Mouse (Mus musculus) stomach, postnatal 0 days (tissue): Measurements from ENCODE around the gene Bpifa5. TPM values are rescaled to one million over a fixed set of nuclear protein-coding genes. Genes with fewer than 3 reads are reported as not detected.

Experiments used
- ATAC-seq: fragments of 200-750 bp; cut with Nextera tagmentation; 2 replicates; pipeline ENCODE4 v1.8.0; 2017; ENCODE audit not compliant: low FRiP score, low TSS enrichment
- DNase-seq: peaks from one replicate; pipeline ENCODE4 v3.0.0-alpha.2; 2016; ENCODE audit warnings: low spot score
- H3K27ac ChIP-seq: fragments of 300-500 bp; sonication (generic); replicated peaks from 2 replicates; pipeline ENCODE4 v1.5.1; 2014; ENCODE audit warnings: mild to moderate bottlenecking, control low read depth
- H3K27me3 ChIP-seq: fragments of 300-500 bp; sonication (generic); 2 replicates; pipeline ENCODE4 v1.6.1; 2014; ENCODE audit warnings: low read length; ENCODE audit not compliant: control insufficient read depth, insufficient read depth
- H3K36me3 ChIP-seq: fragments of 300-500 bp; sonication (generic); 2 replicates; pipeline ENCODE4 v1.6.1; 2014; ENCODE audit warnings: low read length, mixed read lengths; ENCODE audit not compliant: control insufficient read depth, insufficient read depth
- H3K4me1 ChIP-seq: fragments of 300-500 bp; sonication (generic); replicated peaks from 2 replicates; pipeline ENCODE4 v1.6.1; 2014; ENCODE audit warnings: antibody characterized with exemption; ENCODE audit not compliant: control insufficient read depth, insufficient read depth
- H3K4me2 ChIP-seq: fragments of 300-500 bp; sonication (generic); replicated peaks from 2 replicates; pipeline ENCODE4 v1.6.1; 2014; ENCODE audit warnings: low read depth, mild to moderate bottlenecking, control low read depth, moderate library complexity
- H3K4me3 ChIP-seq: fragments of 300-500 bp; sonication (generic); 2 replicates; pipeline ENCODE4 v1.5.1; 2014; ENCODE audit warnings: low read depth, low read length, control low read depth
- H3K9ac ChIP-seq: fragments of 300-500 bp; sonication (generic); 2 replicates; pipeline ENCODE4 v1.6.1; 2014; ENCODE audit warnings: mild to moderate bottlenecking, low read length, control low read depth, mixed read lengths
- H3K9me3 ChIP-seq: fragments of 300-500 bp; sonication (generic); 2 replicates; pipeline ENCODE4 v1.6.1; 2016; ENCODE audit warnings: low read length; ENCODE audit not compliant: control insufficient read depth
- CTCF ChIP-seq: IDR thresholded peaks from 2 replicates; pipeline ENCODE4 v1.5.1; 2016; ENCODE audit warnings: antibody characterized with exemption, low read depth, mild to moderate bottlenecking, moderate library complexity
- EP300 ChIP-seq: optimal IDR thresholded peaks from 2 replicates; pipeline ENCODE3; 2016; ENCODE audit warnings: antibody characterized with exemption
- WGBS: fragments of 180-500 bp; shearing (Covaris S2); extraction: QIAGEN DNeasy Blood & Tissue Kit; methylation state at CpG from one replicate; pipeline ENCODE4 v1.1.7; 2014; 5-methylcytosine and 5-hydroxymethylcytosine counted together
- polyA plus RNA-seq: library from polyadenylated mRNA; unstranded; fragments of >200 nt; fragmentation: Nextera tagmentation; extraction: Ambion mirVana; gene quantifications from 2 replicates; pipeline ENCODE4 v1.2.1, GENCODE M21; 2015

Bpifa5 gene
- polyA plus RNA-seq, 1 experiment from 2014 or later: not detected

DNA sequence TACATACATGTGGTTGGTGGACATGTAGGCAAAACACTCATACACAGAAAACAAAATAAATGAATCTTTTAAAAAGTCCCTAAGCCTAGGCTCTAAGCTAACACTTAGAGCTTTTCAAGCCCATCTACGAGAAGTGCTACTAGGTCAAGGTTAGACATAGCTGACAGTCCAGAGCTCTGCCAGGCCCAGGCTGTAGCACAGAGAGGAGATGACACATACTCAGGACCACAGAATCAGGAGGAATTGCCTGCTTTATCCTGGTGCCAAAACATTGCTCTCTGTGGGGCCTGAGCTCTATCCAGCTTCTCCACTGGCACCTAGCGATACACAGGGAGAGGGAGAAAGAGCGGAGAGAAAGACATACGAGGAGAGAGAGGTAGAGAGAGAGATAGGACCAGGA is 30.7 kb downstream of the Bpifa5 start:
- Histone ChIP-seq H3K27ac (peak overlapping the region; percentile 67), H3K4me2 (peak overlapping the region; percentile 34), H3K9me3 (no peaks in the 10 kb centered on the region), H3K27me3 (no peaks in the 10 kb centered on the region), H3K4me1 (no peaks in the 10 kb centered on the region), H3K9ac (no peak overlapping the region), H3K4me3 (0 out of 2 replicates have a peak overlapping the region, but pooled peaks have one; percentile 10), H3K36me3 (no peaks in the 10 kb centered on the region)
- no peak for ATAC-seq
- TF ChIP-seq CTCF (no peak), EP300 (no peak)
- no peak for DNase-seq
- WGBS: 69% methylated on average over 4 of the region's 4 CpGs

DNA sequence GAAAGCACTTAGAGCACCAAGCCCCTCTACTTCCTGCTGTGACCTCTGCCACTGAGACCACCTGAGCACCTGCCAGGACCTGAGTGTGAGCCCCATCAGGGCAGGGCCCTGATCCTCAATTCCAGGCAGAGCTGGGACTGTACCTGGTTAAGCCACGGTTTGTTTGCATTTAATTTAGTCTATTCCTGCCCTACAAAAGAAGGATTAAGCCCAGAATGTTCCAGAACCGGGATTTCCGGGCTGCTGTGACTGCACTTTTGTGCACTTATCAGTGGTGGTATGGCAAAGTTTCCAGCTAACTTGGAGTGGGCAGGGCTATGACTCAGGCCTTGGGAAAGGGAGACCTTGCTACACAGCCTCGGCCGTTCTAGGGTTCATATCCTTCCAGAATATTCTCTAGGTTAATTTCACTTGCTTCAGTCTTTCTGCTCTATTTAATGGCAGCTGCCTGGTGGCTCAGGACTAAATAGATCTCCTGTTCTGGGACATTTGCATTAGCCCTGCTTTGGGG is 31.6 kb downstream of the Bpifa5 start:
- Histone ChIP-seq H3K27ac (peak overlapping the region; percentile 67), H3K9me3 (no peaks in the 10 kb centered on the region), H3K4me2 (peak overlapping the region; percentile 34; the same call in 1 of the 2 replicates), H3K27me3 (no peaks in the 10 kb centered on the region), H3K4me3 (no peak overlapping the region), H3K9ac (no peak overlapping the region), H3K4me1 (no peaks in the 10 kb centered on the region), H3K36me3 (no peaks in the 10 kb centered on the region)
- DNase-seq (peak; percentile 77), ATAC-seq (peak; percentile 46)
- TF ChIP-seq CTCF: no peak
- TF ChIP-seq EP300: peak; percentile 69
- WGBS: 37% methylated on average over 5 of the region's 5 CpGs

DNA sequence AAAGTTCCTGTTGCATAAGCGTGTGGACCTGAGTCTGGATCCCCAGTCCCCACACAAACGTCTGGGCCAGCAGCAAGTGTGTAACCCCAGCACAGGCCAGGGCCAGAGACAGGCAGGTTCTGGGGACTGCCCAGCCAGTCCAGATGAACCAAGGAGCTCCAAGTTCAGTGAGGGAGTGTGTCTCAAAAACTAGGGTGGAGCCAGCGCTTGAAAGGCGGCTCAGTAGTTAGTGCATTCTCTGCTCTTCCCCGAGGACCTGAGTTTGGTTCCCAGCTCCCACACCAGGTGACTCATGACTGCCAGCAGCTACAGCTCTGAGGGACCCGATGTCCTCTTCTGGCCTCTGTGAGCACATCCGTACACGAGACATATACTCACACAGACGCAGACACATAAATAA is 34.6 kb downstream of the Bpifa5 start:
- no peaks in the 10 kb centered on the region for H3K36me3 ChIP-seq
- TF ChIP-seq CTCF: no peak
- no peaks in the 10 kb centered on the region for H3K9me3 ChIP-seq
- no peak for ATAC-seq
- H3K4me2 ChIP-seq: no peak overlapping the region
- H3K27me3 ChIP-seq: no peaks in the 10 kb centered on the region
- H3K4me3 ChIP-seq: no peak overlapping the region
- H3K27ac ChIP-seq: no peak overlapping the region
- WGBS: 84% methylated on average over 9 of the region's 9 CpGs
- no peaks in the 10 kb centered on the region for H3K4me1 ChIP-seq
- H3K9ac ChIP-seq: no peak overlapping the region
- no peak for DNase-seq

DNA sequence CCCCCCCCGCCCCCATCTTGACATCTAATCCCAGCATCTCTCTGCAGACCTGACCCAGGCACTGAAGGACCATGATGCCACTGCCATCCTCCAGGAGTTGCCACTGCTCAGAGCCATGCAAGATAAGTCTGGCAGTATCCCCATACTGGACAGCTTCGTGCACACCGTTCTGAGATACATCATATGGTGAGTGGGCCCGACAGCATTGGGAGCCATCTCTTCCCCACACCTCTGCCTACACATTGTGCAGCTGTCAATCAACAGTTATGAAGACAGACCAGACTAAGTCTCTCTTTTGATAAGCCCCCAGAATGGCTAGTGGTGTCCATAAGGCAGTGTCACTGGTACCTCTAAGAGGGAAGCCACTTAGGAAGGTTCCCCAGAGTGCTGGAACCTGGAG is 42.2 kb downstream of the Bpifa5 start:
- Histone ChIP-seq H3K4me1 (no peaks in the 10 kb centered on the region), H3K9ac (no peak overlapping the region), H3K27me3 (no peaks in the 10 kb centered on the region), H3K36me3 (no peaks in the 10 kb centered on the region), H3K4me2 (no peak overlapping the region), H3K4me3 (no peak overlapping the region), H3K9me3 (no peaks in the 10 kb centered on the region), H3K27ac (no peak overlapping the region)
- TF ChIP-seq CTCF: no peak
- TF ChIP-seq EP300: no peak
- WGBS: 83% methylated on average over 4 of the region's 4 CpGs
- no peak for ATAC-seq
- DNase-seq: no peak

DNA sequence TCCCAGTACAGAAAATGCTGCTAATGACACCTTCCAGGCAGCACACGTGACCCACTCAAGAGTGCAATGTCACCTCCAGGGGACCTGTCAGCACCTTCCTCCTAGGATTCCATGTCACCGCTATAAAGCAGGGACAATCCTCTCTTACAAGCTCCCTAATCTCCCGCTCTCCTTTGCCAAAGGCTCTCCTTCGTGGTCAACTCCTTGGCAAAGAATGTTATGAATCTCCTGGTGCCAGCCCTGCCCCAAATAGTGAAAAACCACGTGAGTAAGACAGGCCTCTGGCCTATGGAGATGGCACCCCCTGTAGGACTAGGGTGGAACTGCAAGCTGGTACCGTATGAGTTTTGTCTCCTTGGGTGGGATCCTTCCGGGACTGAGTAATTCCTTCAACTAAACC is 44.5 kb downstream of the Bpifa5 start:
- ATAC-seq (peak; percentile 18; the same call in 1 of the 2 replicates), DNase-seq (peak; percentile 66)
- H3K36me3 ChIP-seq: no peaks in the 10 kb centered on the region
- H3K4me3 ChIP-seq: no peak overlapping the region
- H3K27ac ChIP-seq: no peak overlapping the region
- H3K27me3 ChIP-seq: no peaks in the 10 kb centered on the region
- H3K9me3 ChIP-seq: no peaks in the 10 kb centered on the region
- 48% methylated on average over 7 of the region's 7 CpGs for WGBS
- H3K4me1 ChIP-seq: no peaks in the 10 kb centered on the region
- TF ChIP-seq EP300 (no peak), CTCF (peak; percentile 87)
- no peak overlapping the region for H3K9ac ChIP-seq
- H3K4me2 ChIP-seq: no peak overlapping the region

DNA sequence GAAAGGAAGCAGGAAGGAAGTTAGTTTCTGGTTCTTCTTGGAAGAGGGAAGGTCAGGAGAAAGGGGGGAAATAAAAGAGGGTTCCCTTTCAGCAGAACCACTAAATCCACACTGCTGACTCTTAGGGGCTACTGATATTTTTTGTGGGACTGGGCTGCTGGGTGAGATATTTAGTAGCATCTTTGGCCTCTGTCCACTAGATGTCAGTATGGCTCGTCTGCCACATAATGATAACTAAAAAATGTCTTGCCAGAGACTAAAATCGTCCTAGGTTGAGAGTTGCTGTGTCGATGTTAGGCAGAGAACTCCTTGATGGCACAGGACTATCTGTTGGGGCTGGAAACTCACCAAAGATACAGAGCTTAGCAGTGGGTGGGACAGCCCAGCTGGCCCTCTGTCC is 46.7 kb downstream of the Bpifa5 start:
- DNase-seq (no peak), ATAC-seq (no peak)
- TF ChIP-seq CTCF (peak; percentile 75), EP300 (no peak)
- no peaks in the 10 kb centered on the region for H3K9me3 ChIP-seq
- H3K4me1 ChIP-seq: no peaks in the 10 kb centered on the region
- WGBS: 14% methylated on average over 3 of the region's 3 CpGs
- H3K4me3 ChIP-seq: no peak overlapping the region
- no peak overlapping the region for H3K27ac ChIP-seq
- H3K27me3 ChIP-seq: no peaks in the 10 kb centered on the region
- no peak overlapping the region for H3K4me2 ChIP-seq
- no peak overlapping the region for H3K9ac ChIP-seq
- H3K36me3 ChIP-seq: no peaks in the 10 kb centered on the region
